Mouse (Mus musculus) heart, embryonic 12.5 days (tissue): Measurements from ENCODE around the gene Rgs7. TPM values are rescaled to one million over a fixed set of nuclear protein-coding genes. Genes with fewer than 3 reads are reported as not detected.

ENCODE experiments used
- ATAC-seq: fragments of 200-750 bp; cut with Nextera tagmentation; 2 replicates; pipeline ENCODE4 v1.8.0; 2017; ENCODE audit warnings: moderate TSS enrichment, moderate library complexity; ENCODE audit not compliant: insufficient number of reproducible peaks, low FRiP score
- H3K27ac ChIP-seq: fragments of 300-500 bp; sonication (generic); 2 replicates; pipeline ENCODE4 v1.5.1; 2016; ENCODE audit warnings: mild to moderate bottlenecking, moderate library complexity; ENCODE audit not compliant: poor library complexity, severe bottlenecking
- H3K27me3 ChIP-seq: fragments of 300-500 bp; sonication (generic); replicated peaks from 2 replicates; pipeline ENCODE4 v1.6.1; 2016; ENCODE audit warnings: mild to moderate bottlenecking, moderate library complexity
- H3K36me3 ChIP-seq: fragments of 300-500 bp; sonication (generic); 2 replicates; pipeline ENCODE4 v1.6.1; 2016; ENCODE audit warnings: mild to moderate bottlenecking, moderate library complexity
- H3K4me1 ChIP-seq: fragments of 300-500 bp; sonication (generic); replicated peaks from 2 replicates; pipeline ENCODE4 v1.6.1; 2016; ENCODE audit warnings: mild to moderate bottlenecking
- H3K4me2 ChIP-seq: fragments of 300-500 bp; sonication (generic); 2 replicates; pipeline ENCODE4 v1.6.1; 2016; ENCODE audit warnings: mild to moderate bottlenecking, moderate library complexity
- H3K4me3 ChIP-seq: fragments of 300-500 bp; sonication (generic); 2 replicates; pipeline ENCODE4 v1.5.1; 2016; ENCODE audit warnings: mild to moderate bottlenecking
- H3K9ac ChIP-seq: fragments of 300-500 bp; sonication (generic); 2 replicates; pipeline ENCODE4 v1.6.1; 2016; ENCODE audit warnings: mild to moderate bottlenecking, moderate library complexity
- H3K9me3 ChIP-seq: fragments of 300-500 bp; sonication (generic); replicated peaks from 2 replicates; pipeline ENCODE4 v1.6.1; 2016; ENCODE audit warnings: mild to moderate bottlenecking, moderate library complexity
- WGBS: fragments of 180-500 bp; shearing (Covaris S2); methylation state at CpG from one replicate; pipeline ENCODE4 v1.1.7; 2016; 5-methylcytosine and 5-hydroxymethylcytosine counted together
- polyA plus RNA-seq: library from polyadenylated mRNA; unstranded; fragments of >200 nt; fragmentation: Nextera tagmentation; extraction: Ambion mirVana; gene quantifications from 2 replicates; pipeline ENCODE4 v1.2.1, GENCODE M21; 2016

Rgs7 gene
- polyA plus RNA-seq, 1 experiment from 2014 or later: 1.4 TPM

DNA sequence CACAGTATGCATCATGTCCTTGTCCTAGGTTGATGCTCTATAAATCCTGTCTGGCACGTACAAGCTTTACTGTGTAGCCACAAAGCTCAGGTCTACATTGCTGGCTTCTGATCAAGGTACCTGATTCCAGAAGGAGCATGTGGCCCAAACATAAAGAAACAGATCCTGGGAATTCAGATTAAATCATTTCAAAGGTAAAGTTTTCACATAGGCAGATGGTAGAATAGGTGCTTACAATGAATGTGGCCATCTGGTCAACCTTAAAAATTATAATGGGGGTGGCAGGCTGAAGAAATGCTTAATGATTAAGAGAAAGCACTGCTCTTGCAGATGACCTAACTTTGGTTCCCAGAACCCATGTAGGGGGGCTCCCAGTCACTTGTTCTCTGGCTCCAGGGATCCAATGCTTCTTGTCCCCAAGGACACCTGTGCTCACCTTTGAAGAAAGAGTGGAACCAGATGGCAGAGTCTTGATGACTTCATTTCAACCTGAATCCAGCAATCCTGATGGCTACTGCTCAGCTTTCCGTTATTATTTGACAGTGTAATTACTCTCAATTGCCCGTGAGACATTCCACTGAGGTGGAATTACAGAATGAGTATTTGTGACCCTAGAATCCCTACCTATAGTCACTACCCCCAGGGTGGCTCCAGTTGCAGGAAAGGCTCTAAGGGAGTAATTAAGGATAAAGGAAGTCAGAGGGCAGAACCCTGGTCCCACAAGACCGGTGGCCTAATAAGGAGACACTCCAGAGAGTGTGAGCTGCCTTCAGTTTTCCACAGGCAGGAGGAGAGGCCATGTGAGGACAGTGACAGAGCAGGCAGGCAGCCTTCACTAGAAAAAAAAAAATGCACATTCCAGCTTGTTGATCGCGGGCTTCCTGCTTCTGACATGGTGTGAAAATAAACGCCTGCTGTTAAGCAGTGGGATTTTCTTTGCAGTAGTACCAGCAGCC lies 132.6 kb downstream of the Rgs7 start:
- H3K9me3 ChIP-seq: no peaks in the 10 kb centered on the region
- H3K4me1 ChIP-seq: 0 out of 2 replicates have a peak, but pooled peaks cover 2% of the 10 kb centered on the region
- H3K4me2 ChIP-seq: no peak overlapping the region
- no peaks in the 10 kb centered on the region for H3K27me3 ChIP-seq
- H3K4me3 ChIP-seq: no peak overlapping the region
- peak; percentile 55; the same call in 1 of the 2 replicates for ATAC-seq
- H3K27ac ChIP-seq: no peak overlapping the region
- WGBS: 40% methylated on average over 7 of the region's 7 CpGs
- no peaks in the 10 kb centered on the region for H3K36me3 ChIP-seq
- H3K9ac ChIP-seq: no peak overlapping the region

DNA sequence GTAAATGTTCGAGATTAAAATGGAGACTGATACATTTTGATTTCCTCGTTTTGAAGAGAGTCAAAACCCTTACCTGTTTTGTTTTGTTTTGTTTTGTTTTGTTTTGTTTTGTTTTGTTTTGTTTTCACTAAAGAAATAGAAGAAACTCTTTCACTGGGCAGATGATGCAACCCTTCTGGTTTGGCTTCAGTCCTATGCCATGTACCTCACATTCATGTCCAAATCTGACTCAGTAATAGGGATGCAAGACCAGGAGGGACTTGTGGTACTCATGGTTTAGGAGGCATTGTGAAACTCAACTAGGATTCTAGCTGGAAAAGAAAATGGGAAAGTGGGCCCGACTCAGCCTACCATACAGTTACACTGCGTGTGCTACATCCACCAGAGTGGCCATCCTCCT lies 139.4 kb downstream of the Rgs7 start:
- no peaks in the 10 kb centered on the region for H3K4me1 ChIP-seq
- H3K9ac ChIP-seq: no peak overlapping the region
- no peaks in the 10 kb centered on the region for H3K27me3 ChIP-seq
- H3K4me2 ChIP-seq: no peak overlapping the region
- ATAC-seq: no peak
- H3K9me3 ChIP-seq: no peaks in the 10 kb centered on the region
- 76% methylated on average over 4 of the region's 4 CpGs for WGBS
- H3K36me3 ChIP-seq: no peaks in the 10 kb centered on the region
- no peak overlapping the region for H3K27ac ChIP-seq
- H3K4me3 ChIP-seq: no peak overlapping the region

DNA sequence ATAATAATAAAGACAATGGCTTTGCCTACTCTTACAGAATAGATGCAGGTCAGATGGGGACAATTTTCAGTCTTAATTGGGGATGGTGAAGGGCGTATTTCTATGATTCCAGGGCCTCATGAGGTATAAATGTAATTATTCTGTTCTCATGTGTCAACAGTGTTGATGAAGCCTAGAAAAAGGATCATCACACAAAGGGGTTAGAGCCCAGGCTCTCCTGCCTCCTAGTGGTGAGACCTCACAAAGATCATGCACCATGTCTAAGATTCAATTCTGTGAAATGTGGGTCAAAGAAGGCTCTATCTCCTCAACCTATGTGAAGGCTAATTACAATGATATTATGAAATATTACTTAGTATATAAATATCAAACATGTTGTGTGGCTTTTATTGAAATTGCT lies 146.1 kb downstream of the Rgs7 start:
- no peaks in the 10 kb centered on the region for H3K36me3 ChIP-seq
- H3K9ac ChIP-seq: no peak overlapping the region
- no peaks in the 10 kb centered on the region for H3K9me3 ChIP-seq
- 75% methylated on average over 1 of the region's 1 CpGs for WGBS
- H3K4me1 ChIP-seq: no peaks in the 10 kb centered on the region
- no peak overlapping the region for H3K4me2 ChIP-seq
- ATAC-seq: no peak
- H3K4me3 ChIP-seq: no peak overlapping the region
- H3K27ac ChIP-seq: no peak overlapping the region
- H3K27me3 ChIP-seq: no peaks in the 10 kb centered on the region

DNA sequence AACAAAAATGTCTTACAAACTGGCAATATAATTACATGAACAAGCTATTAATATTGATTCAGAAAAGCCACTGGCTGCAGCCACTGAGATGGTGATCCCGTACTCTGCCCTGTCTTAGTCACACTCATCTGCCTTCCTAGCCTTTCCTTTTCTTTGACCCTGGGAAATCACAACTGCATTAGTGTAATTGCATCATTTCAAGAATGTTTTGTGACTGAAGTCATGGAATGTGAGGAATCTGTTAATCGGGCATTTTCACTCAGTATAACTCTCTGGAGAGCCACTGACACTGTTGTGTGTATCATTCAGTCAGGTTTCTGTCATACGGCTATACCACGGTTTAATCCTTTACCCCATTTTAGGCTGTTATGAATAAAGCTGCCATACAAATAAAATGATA lies 156.1 kb downstream of the Rgs7 start:
- H3K27me3 ChIP-seq: no peaks in the 10 kb centered on the region
- peaks cover 20% of the 10 kb centered on the region for H3K4me1 ChIP-seq
- H3K4me2 ChIP-seq: no peak overlapping the region
- H3K36me3 ChIP-seq: no peaks in the 10 kb centered on the region
- H3K4me3 ChIP-seq: no peak overlapping the region
- no peaks in the 10 kb centered on the region for H3K9me3 ChIP-seq
- H3K27ac ChIP-seq: no peak overlapping the region
- no peak overlapping the region for H3K9ac ChIP-seq
- WGBS: 62% methylated on average over 4 of the region's 4 CpGs
- no peak for ATAC-seq

DNA sequence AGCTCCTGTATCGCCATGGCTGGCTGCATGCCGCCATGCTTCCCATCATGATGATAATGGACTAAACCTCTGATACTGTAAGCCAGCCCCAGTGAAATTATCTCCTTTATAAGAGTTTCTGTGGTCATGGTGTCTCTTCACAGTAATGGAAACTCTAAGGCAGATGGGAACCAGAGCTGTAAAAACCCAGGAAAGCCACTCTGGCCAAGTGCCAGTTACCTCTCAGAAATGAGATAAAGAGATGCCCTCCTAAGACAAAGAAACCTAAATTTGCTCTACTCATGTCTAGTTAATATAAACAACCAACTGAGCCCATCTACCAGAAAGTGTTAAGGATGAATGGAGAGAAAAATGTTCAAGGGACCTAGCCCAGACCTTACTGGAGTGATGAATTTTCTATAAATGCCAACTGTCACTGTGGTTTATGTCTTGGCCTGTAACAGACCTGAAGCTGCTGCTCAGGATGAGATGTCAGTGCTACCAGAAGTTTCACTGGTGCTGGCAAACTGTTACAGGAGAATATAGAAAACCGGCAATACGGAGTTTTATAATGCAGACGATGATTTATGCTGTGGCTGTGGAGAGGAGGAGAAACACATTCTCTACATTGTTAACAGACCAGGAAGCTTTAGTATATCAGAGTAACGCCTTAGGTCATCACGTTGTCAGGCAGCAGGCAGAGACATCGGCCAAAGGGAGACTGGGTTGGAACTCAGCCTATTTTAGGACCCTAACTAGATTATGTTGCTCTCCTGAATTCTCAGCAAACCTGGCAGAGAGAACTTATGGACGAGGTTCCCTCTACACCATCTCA lies 159.1 kb downstream of the Rgs7 start:
- ATAC-seq: no peak
- H3K4me2 ChIP-seq: no peak overlapping the region
- H3K4me3 ChIP-seq: no peak overlapping the region
- peaks cover 20% of the 10 kb centered on the region for H3K4me1 ChIP-seq
- no peaks in the 10 kb centered on the region for H3K9me3 ChIP-seq
- no peaks in the 10 kb centered on the region for H3K36me3 ChIP-seq
- H3K27me3 ChIP-seq: no peaks in the 10 kb centered on the region
- WGBS: 49% methylated on average over 9 of the region's 9 CpGs
- H3K27ac ChIP-seq: peak overlapping the region; percentile 49
- H3K9ac ChIP-seq: no peak overlapping the region

DNA sequence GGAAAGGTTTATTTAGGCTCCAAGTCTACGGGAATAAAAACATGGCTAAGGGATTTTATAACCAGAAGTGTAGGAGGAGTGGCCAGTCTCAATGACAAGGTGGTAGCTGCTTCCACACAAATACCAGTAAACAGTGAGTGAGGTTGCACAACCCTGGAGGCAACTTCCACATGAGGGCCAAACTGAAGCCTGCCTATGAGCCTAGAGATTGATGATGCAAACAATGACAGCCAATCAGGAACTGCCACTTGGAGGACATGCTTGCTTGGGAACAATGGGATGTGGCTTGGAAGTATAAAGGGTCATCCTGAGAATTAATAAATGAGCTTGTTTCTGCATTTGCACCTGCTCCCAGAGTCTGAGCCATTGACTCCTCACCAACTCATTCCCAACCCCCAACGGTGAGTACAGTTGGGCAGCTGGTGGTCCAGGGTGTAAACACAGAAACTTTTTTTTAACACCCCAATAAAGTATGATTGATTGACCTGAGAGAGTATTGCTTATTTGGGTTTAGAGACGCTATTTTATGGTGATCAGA lies 162.3 kb downstream of the Rgs7 start:
- Histone ChIP-seq H3K4me2 (no peak overlapping the region), H3K9ac (no peak overlapping the region), H3K36me3 (no peaks in the 10 kb centered on the region), H3K27ac (no peak overlapping the region), H3K4me1 (peaks cover 20% of the 10 kb centered on the region), H3K4me3 (no peak overlapping the region), H3K27me3 (no peaks in the 10 kb centered on the region), H3K9me3 (no peaks in the 10 kb centered on the region)
- 77% methylated on average over 3 of the region's 3 CpGs for WGBS
- no peak for ATAC-seq

DNA sequence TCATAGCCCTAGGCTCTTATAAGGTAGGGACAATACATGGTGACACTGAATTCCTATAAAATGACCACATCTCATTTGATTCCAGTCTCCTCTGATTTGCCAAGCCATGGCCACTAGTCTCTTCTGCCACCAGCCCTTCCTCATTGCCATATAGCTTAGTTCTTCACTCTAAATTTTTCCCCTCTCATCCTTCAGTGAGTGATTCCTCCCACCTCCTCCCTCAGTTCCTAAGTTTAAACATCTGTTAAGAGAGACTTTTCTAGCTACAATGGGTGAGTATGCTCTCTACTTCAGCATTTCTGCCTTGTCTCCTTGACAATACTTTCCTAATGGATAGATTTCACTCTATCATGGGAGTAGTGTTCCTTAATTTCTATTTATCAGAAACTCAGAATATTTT lies 169.5 kb downstream of the Rgs7 start:
- no peak overlapping the region for H3K4me3 ChIP-seq
- H3K9me3 ChIP-seq: no peaks in the 10 kb centered on the region
- no peaks in the 10 kb centered on the region for H3K36me3 ChIP-seq
- no peak for ATAC-seq
- no peak overlapping the region for H3K4me2 ChIP-seq
- no peaks in the 10 kb centered on the region for H3K27me3 ChIP-seq
- H3K9ac ChIP-seq: no peak overlapping the region
- H3K4me1 ChIP-seq: no peaks in the 10 kb centered on the region
- H3K27ac ChIP-seq: no peak overlapping the region

DNA sequence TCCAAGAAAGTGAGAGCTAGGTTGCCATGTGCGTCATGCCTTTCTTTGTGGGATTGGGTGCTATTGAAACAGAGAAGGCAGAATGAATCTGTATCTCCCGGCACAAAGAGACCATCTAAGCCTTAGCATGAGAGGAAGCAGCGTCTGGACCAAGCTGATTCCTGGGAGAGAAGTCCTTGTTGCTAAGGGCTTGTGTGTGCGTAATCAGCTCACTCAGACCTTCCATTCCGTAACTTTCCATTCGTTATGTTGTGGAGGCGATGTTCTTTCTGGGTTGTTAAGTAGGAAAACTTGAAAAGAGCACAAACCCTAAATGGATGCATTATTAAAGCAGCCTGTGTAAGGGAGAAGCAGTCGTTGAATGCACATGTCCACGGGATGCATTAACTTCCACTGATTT lies 173.1 kb downstream of the Rgs7 start:
- no peak overlapping the region for H3K9ac ChIP-seq
- H3K4me1 ChIP-seq: no peaks in the 10 kb centered on the region
- no peak overlapping the region for H3K4me3 ChIP-seq
- no peaks in the 10 kb centered on the region for H3K9me3 ChIP-seq
- 81% methylated on average over 9 of the region's 9 CpGs for WGBS
- no peak overlapping the region for H3K4me2 ChIP-seq
- no peaks in the 10 kb centered on the region for H3K36me3 ChIP-seq
- ATAC-seq: no peak
- no peak overlapping the region for H3K27ac ChIP-seq
- no peaks in the 10 kb centered on the region for H3K27me3 ChIP-seq

DNA sequence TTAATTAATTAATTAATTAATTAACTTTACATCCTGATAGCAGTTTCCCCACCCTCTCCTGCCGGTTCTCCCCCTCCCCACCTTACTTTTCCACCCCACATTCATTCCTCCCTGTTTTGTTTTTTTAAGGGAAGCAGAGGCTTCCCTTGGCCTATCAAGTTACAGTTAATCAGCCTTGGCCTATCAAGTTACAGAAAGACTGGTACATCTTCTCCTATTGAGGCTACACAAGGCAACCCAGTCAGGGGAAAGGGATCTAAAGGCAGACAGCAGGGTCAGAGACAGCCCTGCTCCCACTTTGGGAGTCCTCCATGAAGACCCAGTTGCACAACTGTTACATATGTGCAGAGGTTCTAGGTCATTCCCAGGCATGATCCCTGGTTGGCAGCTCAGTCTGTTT lies 175.0 kb downstream of the Rgs7 start:
- 16% methylated on average over 1 of the region's 1 CpGs for WGBS
- H3K4me1 ChIP-seq: no peaks in the 10 kb centered on the region
- no peaks in the 10 kb centered on the region for H3K36me3 ChIP-seq
- H3K4me2 ChIP-seq: no peak overlapping the region
- no peak overlapping the region for H3K9ac ChIP-seq
- no peak for ATAC-seq
- H3K9me3 ChIP-seq: no peaks in the 10 kb centered on the region
- no peak overlapping the region for H3K4me3 ChIP-seq
- H3K27ac ChIP-seq: no peak overlapping the region
- no peaks in the 10 kb centered on the region for H3K27me3 ChIP-seq

DNA sequence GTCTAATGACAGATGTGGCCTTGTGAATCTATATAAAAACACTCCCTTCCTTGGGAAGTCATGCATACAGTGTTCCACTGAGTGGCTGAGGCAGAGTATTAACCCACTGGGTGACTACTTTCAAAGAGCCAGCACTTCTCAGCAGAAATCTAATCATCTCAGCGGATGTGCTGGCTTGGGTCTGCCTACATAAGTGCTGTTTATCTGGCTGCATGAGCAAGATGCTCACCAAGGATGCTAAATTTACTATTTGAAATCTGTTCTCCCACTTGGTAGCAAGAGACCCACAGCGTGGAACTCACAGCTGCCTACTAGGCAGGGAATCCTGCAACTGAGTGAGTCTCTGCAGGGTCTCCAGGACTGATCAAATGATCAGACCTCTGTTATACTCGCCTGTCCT lies 184.7 kb downstream of the Rgs7 start:
- Histone ChIP-seq H3K27ac (no peak overlapping the region), H3K4me1 (no peaks in the 10 kb centered on the region), H3K27me3 (no peaks in the 10 kb centered on the region), H3K9ac (no peak overlapping the region), H3K36me3 (no peaks in the 10 kb centered on the region), H3K4me2 (no peak overlapping the region), H3K9me3 (no peaks in the 10 kb centered on the region), H3K4me3 (no peak overlapping the region)
- no peak for ATAC-seq
- WGBS: 54% methylated on average over 3 of the region's 3 CpGs

DNA sequence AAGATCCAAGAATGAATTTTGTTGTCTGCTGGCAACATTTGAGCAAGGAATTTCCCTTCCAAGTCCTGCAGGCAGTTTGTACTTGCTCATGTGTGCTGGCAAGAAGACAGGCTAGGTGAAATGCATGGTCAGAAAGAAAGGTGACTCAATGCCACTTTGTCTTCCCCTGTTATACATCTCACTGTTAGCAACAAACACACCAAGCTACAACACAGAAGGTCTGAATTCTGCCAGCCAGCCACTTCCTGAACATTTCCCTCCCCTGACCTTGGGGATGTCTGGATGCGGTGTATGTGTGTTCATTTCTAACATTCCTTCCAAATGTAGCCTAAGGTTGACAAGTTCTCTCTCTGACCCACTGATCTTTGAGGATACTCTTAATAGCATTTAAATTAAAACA lies 191.4 kb downstream of the Rgs7 start:
- no peak overlapping the region for H3K4me3 ChIP-seq
- no peak overlapping the region for H3K27ac ChIP-seq
- H3K27me3 ChIP-seq: no peaks in the 10 kb centered on the region
- no peaks in the 10 kb centered on the region for H3K4me1 ChIP-seq
- H3K4me2 ChIP-seq: no peak overlapping the region
- no peak overlapping the region for H3K9ac ChIP-seq
- no peaks in the 10 kb centered on the region for H3K36me3 ChIP-seq
- WGBS: 79% methylated on average over 1 of the region's 1 CpGs
- no peaks in the 10 kb centered on the region; the same call in 1 of the 2 replicates for H3K9me3 ChIP-seq
- ATAC-seq: no peak
